Mouse (Mus musculus) myocyte (in vitro differentiated cells): ENCODE data around the gene Atp8b4. TPM values are rescaled to one million over a fixed set of nuclear protein-coding genes. Genes with fewer than 3 reads are reported as not detected.

ENCODE experiments used
- H3K27me3 ChIP-seq: one replicate; pipeline ENCODE4 v1.6.1; 2011; ENCODE audit not compliant: control insufficient read depth, insufficient read depth, insufficient read length
- H3K36me3 ChIP-seq: one replicate; pipeline ENCODE4 v1.6.1; 2011; ENCODE audit not compliant: control insufficient read depth, insufficient read depth
- H3K4me2 ChIP-seq: one replicate; pipeline ENCODE4 v1.6.1; 2011; ENCODE audit warnings: low read depth, control low read depth
- H3K4me3 ChIP-seq: one replicate; pipeline ENCODE4 v1.5.1; 2011; ENCODE audit warnings: mild to moderate bottlenecking, control low read depth, moderate library complexity
- H3K79me2 ChIP-seq: one replicate; pipeline ENCODE4 v1.6.1; 2011; ENCODE audit not compliant: control insufficient read depth, insufficient read depth
- H3ac ChIP-seq: one replicate; pipeline ENCODE4 v1.6.1; 2011; ENCODE audit not compliant: control insufficient read depth, insufficient read length
- CEBPB ChIP-seq: IDR thresholded peaks from 2 replicates; pipeline ENCODE4 v1.6.1; 2011; ENCODE audit warnings: mild to moderate bottlenecking, moderate library complexity; ENCODE audit not compliant: poor library complexity, insufficient read depth, severe bottlenecking
- E2F4 ChIP-seq: IDR thresholded peaks from one replicate; pipeline ENCODE4 v1.6.1; 2011; ENCODE audit warnings: mild to moderate bottlenecking, control low read depth, moderate library complexity; ENCODE audit not compliant: insufficient read depth
- MAX ChIP-seq: IDR thresholded peaks from one replicate; pipeline ENCODE4 v1.6.1; 2011; ENCODE audit warnings: low read depth, mild to moderate bottlenecking, control low read depth
- MYOD1 ChIP-seq, 3 experiments: IDR thresholded peaks; one replicate each; pipeline ENCODE4 v1.6.1; 2011; ENCODE audit warnings: control low read depth in 2 of 3, low read depth in 2 of 3, mild to moderate bottlenecking in 2 of 3, moderate library complexity in 1 of 3; ENCODE audit not compliant: insufficient read length in 2 of 3, control insufficient read depth in 1 of 3
- MYOG ChIP-seq, 3 experiments: IDR thresholded peaks; one replicate each; pipeline ENCODE4 v1.6.1; 2011; ENCODE audit warnings: control low read depth in 2 of 3, low read depth in 2 of 3, mild to moderate bottlenecking in 2 of 3; ENCODE audit not compliant: insufficient read length in 2 of 3, control insufficient read depth in 1 of 3, insufficient read depth in 1 of 3
- POLR2A ChIP-seq: IDR thresholded peaks from one replicate; pipeline ENCODE4 v1.6.1; 2011; ENCODE audit warnings: low read depth, mild to moderate bottlenecking, control low read depth, moderate library complexity; ENCODE audit not compliant: insufficient read length
- POLR2AphosphoS2 ChIP-seq: IDR thresholded peaks from one replicate; pipeline ENCODE4 v1.6.1; 2011; ENCODE audit warnings: low read depth, control low read depth; ENCODE audit not compliant: insufficient read length
- REST ChIP-seq: IDR thresholded peaks from one replicate; pipeline ENCODE4 v1.6.1; 2011; ENCODE audit warnings: mild to moderate bottlenecking, control low read depth, moderate library complexity; ENCODE audit not compliant: insufficient read depth, insufficient read length
- SRF ChIP-seq: IDR thresholded peaks from one replicate; pipeline ENCODE4 v1.6.1; 2011; ENCODE audit warnings: low read depth; ENCODE audit not compliant: control insufficient read depth, insufficient read length
- TCF12 ChIP-seq: IDR thresholded peaks from one replicate; pipeline ENCODE4 v1.6.1; 2011; ENCODE audit warnings: mild to moderate bottlenecking, control low read depth; ENCODE audit not compliant: poor library complexity, insufficient read depth, severe bottlenecking
- TCF3 ChIP-seq: IDR thresholded peaks from one replicate; pipeline ENCODE4 v1.6.1; 2011; ENCODE audit warnings: low read depth, control low read depth; ENCODE audit not compliant: insufficient read length
- USF1 ChIP-seq: IDR thresholded peaks from one replicate; pipeline ENCODE4 v1.6.1; 2011; ENCODE audit warnings: low read depth, mild to moderate bottlenecking, control low read depth, moderate library complexity
- polyA plus RNA-seq: library from polyadenylated mRNA; unstranded; fragments of >200 nt; fragmentation: generic; extraction: Trizol; gene quantifications from one replicate; pipeline ENCODE4 v1.2.1, GENCODE M21; 2012; ENCODE audit warnings: missing spikeins

Atp8b4 gene
- polyA plus RNA-seq, 1 experiment: 0.01 TPM

DNA sequence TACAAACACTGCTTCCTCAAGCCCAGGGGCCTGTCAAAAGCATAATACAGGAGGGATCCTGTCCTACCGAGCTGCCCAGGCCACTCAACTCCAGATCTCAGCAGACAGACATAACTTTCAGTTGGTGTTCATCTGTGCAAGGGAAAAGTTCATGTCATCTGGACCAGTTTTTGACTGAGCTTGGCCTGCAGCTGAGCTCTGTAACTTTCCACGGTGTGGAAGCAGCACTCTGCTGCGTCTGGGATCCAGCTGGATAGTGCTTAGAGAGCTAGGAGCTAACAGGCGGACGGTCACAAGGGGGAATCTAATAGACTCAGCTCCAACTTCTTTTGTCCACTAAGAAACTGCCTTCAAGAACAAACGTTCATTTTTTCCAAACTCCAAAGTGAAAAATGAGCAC lies 139.8 kb downstream of the Atp8b4 start:
- Histone ChIP-seq H3K27me3 (no peaks in the 10 kb centered on the region), H3K36me3 (no peaks in the 10 kb centered on the region), H3K79me2 (no peaks in the 10 kb centered on the region), H3K4me3 (no peak overlapping the region), H3ac (no peak overlapping the region), H3K4me2 (no peak overlapping the region)
- TF ChIP-seq E2F4: no peak
- TF ChIP-seq MYOD1 (IDR thresholded peaks at IDR 0.05; ENCODE audit: control insufficient read depth in 1 of 3, insufficient read length in 2 of 3, low read depth in 2 of 3): no peak
- TF ChIP-seq POLR2A: no peak
- TF ChIP-seq MYOG (IDR thresholded peaks at IDR 0.05; ENCODE audit: control insufficient read depth in 1 of 3, insufficient read depth in 1 of 3, insufficient read length in 2 of 3, low read depth in 2 of 3): no peak

DNA sequence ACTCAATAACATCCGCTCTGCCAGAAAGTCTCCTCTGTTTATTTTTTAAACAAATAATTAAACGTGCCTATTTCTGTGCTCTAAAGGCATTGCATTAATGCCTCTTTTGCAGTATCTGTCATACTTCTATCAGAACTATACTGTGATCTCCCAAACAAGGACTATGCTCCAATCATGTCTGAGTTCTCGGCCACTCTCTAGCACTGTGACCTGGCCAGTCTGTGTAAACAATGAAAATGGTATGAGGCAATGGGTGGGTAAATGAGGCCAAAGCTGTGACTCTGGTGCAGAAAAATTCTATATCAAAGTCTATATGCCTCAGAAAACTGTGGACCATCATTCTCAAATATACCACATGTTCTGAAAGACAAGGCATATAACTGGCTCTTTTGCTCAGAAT lies 140.5 kb downstream of the Atp8b4 start:
- Histone ChIP-seq H3K4me3 (no peak overlapping the region), H3ac (no peak overlapping the region), H3K79me2 (no peaks in the 10 kb centered on the region), H3K4me2 (no peak overlapping the region), H3K27me3 (no peaks in the 10 kb centered on the region), H3K36me3 (no peaks in the 10 kb centered on the region)
- TF ChIP-seq TCF12 (no peak), MYOD1 (IDR thresholded peaks at IDR 0.05; ENCODE audit: control insufficient read depth in 1 of 3, insufficient read length in 2 of 3, low read depth in 2 of 3) (no peak), MYOG (IDR thresholded peaks at IDR 0.05; ENCODE audit: control insufficient read depth in 1 of 3, insufficient read depth in 1 of 3, insufficient read length in 2 of 3, low read depth in 2 of 3) (no peak), USF1 (no peak), SRF (no peak), E2F4 (no peak), POLR2A (no peak), CEBPB (no peak), TCF3 (no peak), MAX (no peak), POLR2AphosphoS2 (no peak), REST (no peak)

GRCm38 (mm10) chr2:126359278-126359677 lies 141.2 kb downstream of the Atp8b4 start:
- no peaks in the 10 kb centered on the region for H3K36me3 ChIP-seq
- no peak overlapping the region for H3ac ChIP-seq
- H3K4me3 ChIP-seq: no peak overlapping the region
- no peaks in the 10 kb centered on the region for H3K27me3 ChIP-seq
- H3K79me2 ChIP-seq: no peaks in the 10 kb centered on the region
- no peak overlapping the region for H3K4me2 ChIP-seq
- no peak for TF ChIP-seq TCF12
- no peak for TF ChIP-seq MAX
- TF ChIP-seq SRF: no peak
- no peak for TF ChIP-seq MYOG (IDR thresholded peaks at IDR 0.05; ENCODE audit: control insufficient read depth in 1 of 3, insufficient read depth in 1 of 3, insufficient read length in 2 of 3, low read depth in 2 of 3)
- no peak for TF ChIP-seq E2F4
- TF ChIP-seq MYOD1 (IDR thresholded peaks at IDR 0.05; ENCODE audit: control insufficient read depth in 1 of 3, insufficient read length in 2 of 3, low read depth in 2 of 3): no peak
- no peak for TF ChIP-seq POLR2A
- no peak for TF ChIP-seq REST
- no peak for TF ChIP-seq CEBPB
- no peak for TF ChIP-seq POLR2AphosphoS2
- no peak for TF ChIP-seq USF1
- TF ChIP-seq TCF3: no peak

DNA sequence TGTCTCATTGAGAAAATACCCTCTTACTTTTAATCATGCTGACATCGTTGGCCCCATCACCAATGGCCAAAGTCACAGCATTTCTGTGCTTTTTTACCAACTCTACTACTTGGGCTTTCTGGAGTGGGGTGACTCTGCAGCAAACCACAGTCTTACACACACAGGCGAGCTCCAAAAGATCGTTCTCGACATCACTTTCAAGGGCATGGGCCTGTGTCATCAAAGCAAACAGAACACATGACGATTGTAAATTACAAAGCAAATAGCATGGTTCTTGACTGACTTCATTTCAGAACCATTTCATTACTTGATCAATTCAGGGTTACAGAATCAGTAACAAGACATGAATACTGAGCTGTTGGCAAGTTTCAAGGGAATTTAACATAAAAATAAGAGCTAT lies 141.7 kb downstream of the Atp8b4 start:
- H3K79me2 ChIP-seq: no peaks in the 10 kb centered on the region
- TF ChIP-seq MYOG (IDR thresholded peaks at IDR 0.05; ENCODE audit: control insufficient read depth in 1 of 3, insufficient read depth in 1 of 3, insufficient read length in 2 of 3, low read depth in 2 of 3) (no peak), POLR2A (no peak), MYOD1 (IDR thresholded peaks at IDR 0.05; ENCODE audit: control insufficient read depth in 1 of 3, insufficient read length in 2 of 3, low read depth in 2 of 3) (no peak), TCF3 (no peak), E2F4 (no peak), USF1 (no peak), MAX (no peak), SRF (no peak), CEBPB (no peak)
- no peaks in the 10 kb centered on the region for H3K27me3 ChIP-seq
- no peaks in the 10 kb centered on the region for H3K36me3 ChIP-seq
- no peak overlapping the region for H3K4me2 ChIP-seq
- no peak overlapping the region for H3K4me3 ChIP-seq
- H3ac ChIP-seq: no peak overlapping the region

DNA sequence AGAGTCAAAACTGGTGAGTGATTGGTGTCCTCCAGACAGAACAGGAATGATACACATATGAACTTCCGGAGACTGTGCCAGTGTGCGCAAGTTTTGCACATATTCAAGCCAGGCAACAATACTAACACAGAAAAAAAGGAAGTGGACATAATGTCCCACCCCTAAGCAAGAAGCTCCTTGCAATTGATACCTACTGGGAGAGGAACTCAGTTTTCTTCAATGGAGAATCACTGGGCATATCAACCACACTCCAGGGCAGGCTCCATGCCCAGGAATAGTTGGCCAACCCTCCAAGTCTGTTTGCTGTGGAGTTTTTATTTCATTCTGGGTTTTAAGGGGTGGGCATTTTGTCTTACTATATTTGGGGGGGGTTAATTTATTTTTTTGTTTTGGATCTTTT lies 145.2 kb downstream of the Atp8b4 start:
- no peak for TF ChIP-seq REST
- no peak for TF ChIP-seq USF1
- no peak for TF ChIP-seq MYOD1 (IDR thresholded peaks at IDR 0.05; ENCODE audit: control insufficient read depth in 1 of 3, insufficient read length in 2 of 3, low read depth in 2 of 3)
- no peak for TF ChIP-seq E2F4
- TF ChIP-seq SRF: no peak
- Histone ChIP-seq H3K27me3 (no peaks in the 10 kb centered on the region), H3K79me2 (no peaks in the 10 kb centered on the region), H3K4me3 (no peak overlapping the region), H3K36me3 (no peaks in the 10 kb centered on the region), H3K4me2 (no peak overlapping the region), H3ac (no peak overlapping the region)
